Mouse (Mus musculus): ENCODE measurements around the gene Dnah6.

GRCm38 (mm10) chr6:73140836-73141235 is 80.6 kb downstream of the Dnah6 start:
- TF ChIP-seq CTCF (IDR thresholded peaks at IDR 0.05; ENCODE audit: low read depth) (no peak), EP300 (IDR thresholded peaks at IDR 0.05; ENCODE audit: low read depth) (no peak)

Measured in liver, embryonic 14.5 days (tissue).